Mouse (Mus musculus): ENCODE data around the gene Gm17606. TPM values are rescaled to one million over a fixed set of nuclear protein-coding genes. Genes with fewer than 3 reads are reported as not detected.

The Gm17606 gene
- not detected in 2 replicates for polyA plus RNA-seq (2012; rRNA removed)

GRCm38 (mm10) chr14:54640946-54641304 lies at the start of gene Gm17606:
Gene Gm17606, plus strand, starts transcription at chr14:54640952.

DNA sequence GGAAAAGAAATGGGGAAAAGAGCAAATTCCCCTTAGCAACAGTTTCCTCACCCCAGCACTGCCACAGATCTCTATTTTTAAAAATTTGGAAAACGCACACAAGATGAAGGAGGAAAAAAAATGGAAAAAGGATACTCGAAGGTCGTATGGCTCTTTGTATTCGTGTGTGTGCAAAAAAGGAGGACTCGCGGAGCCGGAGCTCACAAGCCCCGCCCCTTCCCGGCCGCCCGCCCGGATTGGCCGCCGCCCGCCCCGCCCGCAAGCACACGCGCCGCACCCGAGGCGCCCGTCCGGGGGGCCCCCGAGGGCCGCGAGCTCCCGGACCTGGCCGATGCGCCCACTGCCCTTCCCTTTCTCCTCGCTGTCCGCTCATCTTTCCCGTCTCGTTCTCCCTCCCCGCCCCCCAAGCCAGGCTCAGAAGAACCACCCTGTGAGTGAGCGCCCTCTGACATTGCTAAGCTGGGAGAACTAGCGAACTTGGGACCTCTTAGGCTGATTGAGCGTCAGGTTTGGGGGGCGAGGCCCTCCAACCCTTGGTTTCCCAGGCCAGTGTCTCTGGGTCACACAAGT lies 34.9 kb upstream of the Gm17606 start, which contains the start of gene 4931414P19Rik:
4931414P19Rik (minus strand) TSS at position 242 of the 570 bp plus-strand sequence.

DNA sequence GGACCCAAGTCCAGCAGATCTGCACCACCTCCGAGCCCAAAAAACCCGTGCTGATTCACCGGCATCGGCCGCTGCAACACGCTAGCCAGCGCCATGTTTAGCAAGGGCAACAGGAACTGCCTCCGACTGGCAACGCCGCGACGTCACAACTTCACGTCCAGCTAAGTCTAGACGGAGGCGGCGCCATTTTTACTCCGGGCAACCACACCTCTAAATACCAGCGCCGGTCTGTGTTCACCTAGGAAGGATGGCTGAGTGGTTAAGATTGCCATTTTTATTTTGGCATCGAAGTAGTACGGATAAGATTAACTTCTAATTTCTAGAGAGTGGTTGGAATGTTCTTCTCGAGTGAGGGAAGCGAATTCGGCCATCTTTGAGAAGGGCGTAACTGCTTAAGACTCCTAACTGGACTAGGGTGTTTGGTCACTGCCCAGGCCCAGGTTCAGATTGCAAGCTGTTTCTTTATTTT lies 22.8 kb upstream of the Gm17606 start, which contains the start of gene Psmb5:
Psmb5 (minus strand) TSS at position 126 of the 469 bp plus-strand sequence.

DNA sequence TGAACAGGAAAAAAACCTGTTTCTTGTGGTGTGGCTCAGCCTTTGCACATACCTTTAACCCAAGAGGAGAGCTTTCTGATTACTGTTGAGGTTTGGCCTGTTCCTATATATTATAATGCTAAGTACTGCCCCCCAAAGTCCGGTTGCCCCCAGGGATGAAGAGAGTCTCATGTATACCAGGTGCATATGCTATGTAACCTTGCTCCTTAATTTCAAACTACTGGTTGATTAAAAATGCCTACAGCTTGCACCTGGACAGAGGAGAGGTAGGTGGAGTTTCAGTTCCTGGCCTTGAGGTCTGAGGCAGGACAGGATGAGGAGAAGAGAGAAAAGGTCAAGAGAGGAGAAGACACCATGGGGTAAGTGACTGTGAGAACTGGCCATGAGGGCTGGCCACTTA lies 19.6 kb upstream of the Gm17606 start, which contains the start of gene Psmb11:
Psmb11 (plus strand) TSS at position 301 of the 400 bp plus-strand sequence.

GRCm38 (mm10) chr14:54641305-54641969 lies 685 bp downstream of the Gm17606 start, which contains the start of gene Cdh24:
Gene Cdh24, minus strand, starts transcription at chr14:54641364.

DNA sequence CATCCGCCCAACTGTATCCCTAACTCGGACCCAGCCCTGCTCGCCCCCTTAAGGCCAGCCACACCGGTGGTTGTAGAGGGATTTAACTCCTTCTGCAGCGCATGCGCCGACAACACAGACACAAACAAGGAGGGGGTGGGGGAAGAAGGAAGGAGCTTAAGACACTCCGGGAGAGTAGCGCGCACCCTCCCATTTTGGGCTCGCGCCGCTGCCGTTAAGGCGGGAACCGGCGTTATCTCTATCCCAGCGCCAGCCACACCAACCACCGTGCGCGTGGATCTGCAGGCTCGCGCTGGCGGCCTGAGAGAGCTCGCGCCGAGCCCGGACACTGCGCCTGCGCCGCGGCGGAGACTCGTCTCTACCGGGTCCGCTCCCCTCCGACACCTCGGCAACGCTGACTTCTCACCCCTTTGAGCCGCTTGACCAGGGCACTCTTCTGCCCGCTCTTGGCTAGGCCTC lies 45.3 kb downstream of the Gm17606 start, which contains the start of gene 1700123O20Rik:
1700123O20Rik (plus strand) TSS at position 154 of the 459 bp plus-strand sequence.

DNA sequence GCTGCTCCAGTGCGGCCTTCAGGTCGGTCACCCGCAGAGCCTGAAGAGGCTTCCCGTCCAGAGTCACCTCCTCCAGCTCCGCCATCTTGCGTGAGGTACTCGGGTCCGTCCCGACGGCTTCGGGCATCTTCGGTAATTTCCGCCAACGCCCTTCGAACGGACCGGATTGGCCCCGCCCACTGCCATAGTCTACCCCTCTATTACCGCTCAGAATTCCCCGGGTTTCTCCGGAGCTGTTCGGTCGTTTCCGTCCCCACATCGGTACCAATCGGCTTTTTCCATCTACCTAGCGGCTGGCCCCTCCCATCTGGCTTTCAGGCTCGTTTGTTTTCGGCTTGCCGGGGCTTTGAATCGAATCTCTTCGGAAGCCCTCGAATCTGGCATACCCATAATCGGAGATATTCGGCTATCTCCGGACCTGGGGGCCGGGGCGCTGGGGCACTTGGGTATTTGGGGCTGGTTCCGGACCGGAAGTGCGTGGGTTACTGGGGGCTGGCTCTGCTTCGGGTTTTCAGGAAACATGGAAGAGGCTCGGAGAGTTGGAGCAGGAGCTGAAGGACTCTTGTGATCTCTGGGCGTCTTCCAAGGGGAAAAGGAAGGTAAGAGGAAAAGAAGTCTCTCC lies 45.9 kb downstream of the Gm17606 start, which contains the start of gene Acin1:
Acin1 (minus strand) TSS at position 410 of the 622 bp plus-strand sequence.

Other genes with a start within 250 kb of the Gm17606 start
- gene Slc7a7, start 223.2 kb upstream of the Gm17606 start, polyA plus RNA-seq (2012; rRNA removed), result 29.5 and 33.5 TPM in 2 replicates
- 312 and 887 TPM in 2 replicates for gene Mrpl52, start 214.0 kb upstream of the Gm17606 start, polyA plus RNA-seq (2012; rRNA removed)
- gene Mmp14, start 209.3 kb upstream of the Gm17606 start, polyA plus RNA-seq (2012; rRNA removed), result 466 and 518 TPM in 2 replicates
- gene Lrp10, start 176.8 kb upstream of the Gm17606 start, polyA plus RNA-seq (2012; rRNA removed), result 183 and 195 TPM in 2 replicates
- gene Rem2, start 164.9 kb upstream of the Gm17606 start, polyA plus RNA-seq (2012; rRNA removed), result 5.3 and 7.4 TPM in 2 replicates
- gene Prmt5, start 123.4 kb upstream of the Gm17606 start, polyA plus RNA-seq (2012; rRNA removed), result 26.2 and 38.4 TPM in 2 replicates
- 18.1 and 26.5 TPM in 2 replicates for gene Haus4, start 86.3 kb upstream of the Gm17606 start, polyA plus RNA-seq (2012; rRNA removed)
- 36.7 and 50.0 TPM in 2 replicates for gene Ajuba, start 63.4 kb upstream of the Gm17606 start, polyA plus RNA-seq (2012; rRNA removed)
- 6.8 and 9.0 TPM in 2 replicates for gene 4931414P19Rik, start 35.0 kb upstream of the Gm17606 start, polyA plus RNA-seq (2012; rRNA removed)
- 210 and 317 TPM in 2 replicates for gene Psmb5, start 22.9 kb upstream of the Gm17606 start, polyA plus RNA-seq (2012; rRNA removed)
- gene Psmb11, start 19.5 kb upstream of the Gm17606 start, polyA plus RNA-seq (2012; rRNA removed), result 0.20 and 0.33 TPM in 2 replicates
- gene Cdh24, start 412 bp downstream of the Gm17606 start, polyA plus RNA-seq (2012; rRNA removed), result 16.8 and 16.9 TPM in 2 replicates
- 72.7 and 96.5 TPM in 2 replicates for gene 1700123O20Rik, start 45.3 kb downstream of the Gm17606 start, polyA plus RNA-seq (2012; rRNA removed)
- gene Acin1, start 46.0 kb downstream of the Gm17606 start, polyA plus RNA-seq (2012; rRNA removed), result 165 and 172 TPM in 2 replicates
- gene Gm29776, start 57.9 kb downstream of the Gm17606 start, polyA plus RNA-seq (2012; rRNA removed), result 0.26 and 0.71 TPM in 2 replicates
- 2.2 and 2.5 TPM in 2 replicates for gene Cebpe, start 71.2 kb downstream of the Gm17606 start, polyA plus RNA-seq (2012; rRNA removed)
- 70.9 and 104 TPM in 2 replicates for gene Slc7a8, start 141.0 kb downstream of the Gm17606 start, polyA plus RNA-seq (2012; rRNA removed)
- gene Rnf212b, start 173.2 kb downstream of the Gm17606 start, polyA plus RNA-seq (2012; rRNA removed), result 0.19 and 0.30 TPM in 2 replicates
- 6.3 and 8.0 TPM in 2 replicates for gene Homez, start 230.0 kb downstream of the Gm17606 start, polyA plus RNA-seq (2012; rRNA removed)
- gene Ppp1r3e, start 236.6 kb downstream of the Gm17606 start, polyA plus RNA-seq (2012; rRNA removed), result 34.3 and 54.4 TPM in 2 replicates
- gene Bcl2l2, start 242.4 kb downstream of the Gm17606 start, polyA plus RNA-seq (2012; rRNA removed), result 48.5 and 61.4 TPM in 2 replicates
- gene Gm20521, start 242.5 kb downstream of the Gm17606 start, polyA plus RNA-seq (2012; rRNA removed), result 14.1 and 17.9 TPM in 2 replicates

Measured in ovary, adult 2 months (tissue).